Mouse (Mus musculus): ENCODE measurements around the gene Fcho1. TPM values are rescaled to one million over a fixed set of nuclear protein-coding genes. Genes with fewer than 3 reads are reported as not detected.
"Not testable (repeated sequence)": the region's sequence is repeated elsewhere in the genome, so short reads cannot be mapped to it uniquely, and the experiment has no call there.

Gene Fcho1
- polyA plus RNA-seq (2011; ENCODE audit: insufficient read depth, insufficient read length, low read depth, missing spikeins) = 8.7 and 8.8 TPM in 2 replicates

DNA sequence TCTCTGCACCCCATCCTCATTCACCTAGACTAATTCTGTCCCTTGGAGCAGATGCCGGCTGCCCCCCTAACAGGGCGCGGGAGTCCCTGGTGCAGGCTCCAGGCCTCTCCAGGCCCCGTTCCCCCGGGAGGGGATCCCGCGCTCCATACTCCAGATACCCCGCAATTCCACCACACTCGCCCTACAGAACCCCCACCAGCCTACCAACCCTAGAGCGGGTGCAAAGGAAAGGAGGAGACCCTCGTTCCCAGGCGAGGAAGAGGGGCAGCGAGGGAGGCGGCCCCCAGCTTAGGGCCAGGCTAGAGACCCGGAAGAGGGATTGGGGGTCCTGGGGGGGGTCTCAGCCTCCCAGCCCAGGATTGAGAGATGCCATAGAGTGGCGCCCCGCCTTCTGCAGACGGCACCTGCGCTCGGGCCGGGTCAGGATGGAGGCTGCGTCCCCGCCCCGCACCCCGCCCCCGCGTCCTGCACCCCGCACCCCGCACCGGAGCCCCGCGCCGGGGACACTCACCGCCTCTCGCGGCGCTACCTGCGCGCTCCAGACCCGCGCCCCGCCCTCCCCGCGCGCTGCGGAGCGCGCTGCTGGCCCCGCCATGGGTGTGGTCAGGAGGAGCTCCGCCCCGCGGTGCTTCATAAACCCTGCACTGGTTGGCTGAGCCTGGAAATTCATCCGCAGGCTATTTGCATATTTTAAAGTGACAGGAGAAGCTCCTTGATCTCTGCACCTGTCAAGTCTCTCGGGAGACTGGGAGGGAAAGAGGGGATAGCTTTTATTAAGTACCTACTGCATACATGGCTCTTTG lies at the start of gene Fcho1:
Fcho1 (minus strand) TSS at position 595 of the 803 bp plus-strand sequence.
- Histone ChIP-seq H3K9ac (ENCODE audit: low read depth, poor library complexity, severe bottlenecking) (peak within 1 kb of the TSS; percentile 95), H3K9me3 (replicated peaks; ENCODE audit: control insufficient read depth, insufficient read depth, low read length, poor library complexity, severe bottlenecking) (no peaks in the 10 kb centered on the region), H3K36me3 (ENCODE audit: control insufficient read depth, insufficient read depth, low read length, poor library complexity, severe bottlenecking) (no peaks in the 10 kb centered on the region), H3K4me3 (ENCODE audit: low read depth, low read length) (peak within 1 kb of the TSS; percentile 71), H3K4me1 (ENCODE audit: control insufficient read depth, insufficient read depth, low read length) (peaks cover 3% of the 10 kb centered on the region), H3K27ac (ENCODE audit: insufficient read depth, low read length) (no peak within 1 kb of the TSS), H3K27me3 (ENCODE audit: control insufficient read depth, insufficient read depth, low read length, poor library complexity, severe bottlenecking) (no peaks in the 10 kb centered on the region)
- no peak for TF ChIP-seq EP300 (IDR thresholded peaks at IDR 0.05; ENCODE audit: insufficient read depth, low read depth, low read length)
- TF ChIP-seq POLR2A (IDR thresholded peaks at IDR 0.05; ENCODE audit: insufficient read depth, low read length) = peak; percentile 23

DNA sequence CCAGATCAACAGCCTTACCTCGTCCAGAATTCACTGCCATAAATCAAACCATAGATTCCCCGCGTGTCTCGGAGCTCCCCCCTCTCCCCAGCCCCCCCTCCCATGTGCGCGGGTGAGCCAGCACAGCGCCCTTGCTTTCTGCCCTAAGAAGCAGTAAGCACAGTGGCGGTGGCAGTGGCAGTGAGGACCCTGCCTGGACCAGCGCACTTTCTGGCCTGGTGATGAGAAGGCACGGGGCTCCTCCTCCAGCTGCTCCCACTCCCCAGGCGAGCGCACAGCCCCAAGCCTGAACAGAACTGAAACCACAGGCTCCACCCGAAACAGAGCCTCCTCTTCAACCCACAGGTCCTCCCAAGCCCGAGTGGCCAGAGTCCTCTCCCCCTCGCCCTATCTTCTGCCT lies 45.8 kb upstream of the Fcho1 start:
- TF ChIP-seq POLR2A (IDR thresholded peaks at IDR 0.05; ENCODE audit: insufficient read depth, low read length) (no peak), CTCF (IDR thresholded peaks at IDR 0.05; ENCODE audit: low read depth, low read length) (no peak), EP300 (IDR thresholded peaks at IDR 0.05; ENCODE audit: insufficient read depth, low read depth, low read length) (no peak)
- no peaks in the 10 kb centered on the region for H3K4me1 ChIP-seq (ENCODE audit: control insufficient read depth, insufficient read depth, low read length)
- H3K27ac ChIP-seq (ENCODE audit: insufficient read depth, low read length) = no peak overlapping the region

DNA sequence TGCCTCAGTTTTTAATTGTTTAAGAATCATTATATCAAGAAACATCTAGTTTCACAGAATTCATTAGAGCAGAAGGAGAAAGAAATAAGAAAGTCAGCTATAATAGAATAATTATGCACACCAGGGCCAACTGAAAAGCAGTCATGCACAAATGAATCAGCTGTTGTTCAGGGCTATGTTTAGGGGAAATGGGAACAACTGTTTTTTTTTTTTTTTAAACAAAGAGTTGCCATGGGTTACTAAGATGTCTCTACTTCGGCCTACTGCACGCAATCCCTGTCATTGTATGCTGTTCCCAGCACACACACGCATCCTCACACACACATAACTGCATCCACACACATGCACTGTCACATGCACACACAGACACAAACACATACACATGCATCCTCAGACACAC lies 33.3 kb upstream of the Fcho1 start:
- no peak overlapping the region for H3K9ac ChIP-seq (ENCODE audit: low read depth, poor library complexity, severe bottlenecking)
- H3K36me3 ChIP-seq (ENCODE audit: control insufficient read depth, insufficient read depth, low read length, poor library complexity, severe bottlenecking) = no peaks in the 10 kb centered on the region
- H3K27me3 ChIP-seq (ENCODE audit: control insufficient read depth, insufficient read depth, low read length, poor library complexity, severe bottlenecking) = no peaks in the 10 kb centered on the region
- H3K9me3 ChIP-seq (replicated peaks; ENCODE audit: control insufficient read depth, insufficient read depth, low read length, poor library complexity, severe bottlenecking) = no peaks in the 10 kb centered on the region
- TF ChIP-seq EP300 (IDR thresholded peaks at IDR 0.05; ENCODE audit: insufficient read depth, low read depth, low read length) = no peak
- TF ChIP-seq POLR2A (IDR thresholded peaks at IDR 0.05; ENCODE audit: insufficient read depth, low read length) = no peak
- no peak for TF ChIP-seq CTCF (IDR thresholded peaks at IDR 0.05; ENCODE audit: low read depth, low read length)
- H3K27ac ChIP-seq (ENCODE audit: insufficient read depth, low read length) = no peak overlapping the region
- no peaks in the 10 kb centered on the region for H3K4me1 ChIP-seq (ENCODE audit: control insufficient read depth, insufficient read depth, low read length)
- no peak overlapping the region for H3K4me3 ChIP-seq (ENCODE audit: low read depth, low read length)

More for the DNA sequence above, 45.8 kb upstream of the Fcho1 start:
- peaks cover 18% of the 10 kb centered on the region for H3K9me3 ChIP-seq (replicated peaks; ENCODE audit: control insufficient read depth, insufficient read depth, low read length, poor library complexity, severe bottlenecking)
- no peaks in the 10 kb centered on the region for H3K36me3 ChIP-seq (ENCODE audit: control insufficient read depth, insufficient read depth, low read length, poor library complexity, severe bottlenecking)
- no peaks in the 10 kb centered on the region; the same call in 1 of the 2 replicates for H3K27me3 ChIP-seq (ENCODE audit: control insufficient read depth, insufficient read depth, low read length, poor library complexity, severe bottlenecking)
- no peak overlapping the region for H3K4me3 ChIP-seq (ENCODE audit: low read depth, low read length)
- H3K9ac ChIP-seq (ENCODE audit: low read depth, poor library complexity, severe bottlenecking) = no peak overlapping the region

DNA sequence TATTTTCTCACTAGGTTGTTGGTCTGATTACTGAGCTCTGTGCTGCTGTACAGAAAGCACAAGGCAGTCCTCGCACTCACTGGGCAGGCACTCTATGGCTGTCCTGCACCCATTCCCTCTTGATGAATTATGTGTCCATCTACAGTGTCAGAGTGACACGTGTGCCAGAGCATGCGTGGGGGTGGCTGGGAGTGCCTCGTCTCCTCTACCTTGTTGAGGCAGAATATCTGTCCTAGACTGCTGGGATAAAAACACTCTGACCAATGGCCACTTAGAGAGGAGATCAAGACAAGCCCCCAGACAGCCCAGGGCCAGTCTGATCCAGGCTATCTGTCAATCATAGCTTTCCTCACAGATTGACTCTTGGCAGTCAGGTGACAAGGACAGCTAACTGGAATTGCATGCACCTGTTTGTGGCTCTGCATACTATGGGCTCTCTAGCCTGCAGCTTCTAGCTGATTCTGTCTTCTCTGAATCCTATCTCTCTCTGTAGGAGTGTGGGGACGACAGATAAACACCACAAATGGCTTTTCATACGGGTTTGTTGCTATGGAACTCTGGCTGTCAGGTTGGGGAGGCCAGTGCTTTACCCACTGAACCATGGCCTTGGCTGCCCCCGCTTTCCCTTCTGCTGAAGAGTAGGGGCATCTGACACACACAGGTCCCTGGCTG lies 27.5 kb upstream of the Fcho1 start:
- H3K36me3 ChIP-seq (ENCODE audit: control insufficient read depth, insufficient read depth, low read length, poor library complexity, severe bottlenecking); H3K27ac ChIP-seq (ENCODE audit: insufficient read depth, low read length); H3K9me3 ChIP-seq (replicated peaks; ENCODE audit: control insufficient read depth, insufficient read depth, low read length, poor library complexity, severe bottlenecking): not testable (repeated sequence)

DNA sequence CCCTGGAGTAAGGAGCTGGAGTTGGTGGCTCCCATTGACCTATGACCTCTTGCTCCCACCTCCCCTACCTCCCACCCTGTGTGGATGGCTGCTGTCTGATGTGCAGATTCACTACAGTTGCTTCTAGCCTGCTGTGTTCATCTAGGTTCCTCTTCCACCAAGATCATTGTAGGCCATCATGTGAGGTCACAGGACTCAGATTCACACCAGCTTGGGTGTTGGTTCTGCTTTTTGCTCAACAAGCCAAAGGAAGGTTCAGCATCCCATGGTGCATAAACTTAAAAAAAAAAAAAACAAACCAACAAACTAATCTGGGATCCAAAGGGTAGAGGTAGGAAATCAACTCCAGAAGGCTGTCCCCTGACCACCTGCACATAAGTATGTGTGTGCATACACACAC lies 26.7 kb upstream of the Fcho1 start:
- H3K4me3 ChIP-seq (ENCODE audit: low read depth, low read length); H3K36me3 ChIP-seq (ENCODE audit: control insufficient read depth, insufficient read depth, low read length, poor library complexity, severe bottlenecking); H3K4me1 ChIP-seq (ENCODE audit: control insufficient read depth, insufficient read depth, low read length); H3K27ac ChIP-seq (ENCODE audit: insufficient read depth, low read length); H3K9me3 ChIP-seq (replicated peaks; ENCODE audit: control insufficient read depth, insufficient read depth, low read length, poor library complexity, severe bottlenecking); H3K9ac ChIP-seq (ENCODE audit: low read depth, poor library complexity, severe bottlenecking); H3K27me3 ChIP-seq (ENCODE audit: control insufficient read depth, insufficient read depth, low read length, poor library complexity, severe bottlenecking): not testable (repeated sequence)

More for the DNA sequence above, 27.5 kb upstream of the Fcho1 start:
- H3K9ac ChIP-seq (ENCODE audit: low read depth, poor library complexity, severe bottlenecking); H3K27me3 ChIP-seq (ENCODE audit: control insufficient read depth, insufficient read depth, low read length, poor library complexity, severe bottlenecking); H3K4me1 ChIP-seq (ENCODE audit: control insufficient read depth, insufficient read depth, low read length); H3K4me3 ChIP-seq (ENCODE audit: low read depth, low read length): not testable (repeated sequence)

DNA sequence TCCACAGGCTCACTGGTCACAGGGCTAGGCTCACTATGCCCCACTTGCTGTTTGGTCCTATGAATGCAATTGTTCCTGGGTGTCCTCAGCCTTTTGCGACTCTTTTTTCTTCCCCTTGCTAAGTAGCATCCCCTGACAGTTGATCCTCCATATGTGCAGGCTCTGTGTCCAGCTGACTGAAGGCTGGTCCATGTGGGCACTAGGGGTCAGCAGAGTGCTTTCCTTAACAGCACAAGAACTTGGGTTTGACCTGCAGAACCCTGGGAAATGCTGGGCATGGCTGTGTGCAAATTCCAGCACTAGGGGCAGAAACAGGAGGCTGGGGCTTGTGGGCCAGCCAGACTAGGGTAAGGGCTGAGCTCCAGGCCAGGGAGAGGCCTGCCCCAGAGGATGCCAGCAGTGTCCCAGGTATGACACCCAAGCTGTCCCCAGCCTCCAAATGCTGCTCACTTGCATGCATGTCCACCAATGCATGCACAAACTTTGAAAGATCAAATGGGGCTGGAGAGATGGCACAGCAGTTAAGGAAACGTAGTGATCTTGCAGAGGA lies 25.9 kb upstream of the Fcho1 start:
- not testable (repeated sequence) for H3K36me3 ChIP-seq (ENCODE audit: control insufficient read depth, insufficient read depth, low read length, poor library complexity, severe bottlenecking); H3K9me3 ChIP-seq (replicated peaks; ENCODE audit: control insufficient read depth, insufficient read depth, low read length, poor library complexity, severe bottlenecking); H3K4me3 ChIP-seq (ENCODE audit: low read depth, low read length); H3K9ac ChIP-seq (ENCODE audit: low read depth, poor library complexity, severe bottlenecking); H3K27me3 ChIP-seq (ENCODE audit: control insufficient read depth, insufficient read depth, low read length, poor library complexity, severe bottlenecking); H3K27ac ChIP-seq (ENCODE audit: insufficient read depth, low read length); H3K4me1 ChIP-seq (ENCODE audit: control insufficient read depth, insufficient read depth, low read length)
- peak; percentile 27 for TF ChIP-seq CTCF (IDR thresholded peaks at IDR 0.05; ENCODE audit: low read depth, low read length)

Measured in ES-Bruce4 (cell line).